Mouse (Mus musculus): ENCODE data around the gene Armc2.

Armc2 gene

GRCm38 (mm10) chr10:42014086-42014485 is 4.2 kb downstream of the Armc2 start:
- DNase-seq (ENCODE audit: low spot score), result no peak

DNA sequence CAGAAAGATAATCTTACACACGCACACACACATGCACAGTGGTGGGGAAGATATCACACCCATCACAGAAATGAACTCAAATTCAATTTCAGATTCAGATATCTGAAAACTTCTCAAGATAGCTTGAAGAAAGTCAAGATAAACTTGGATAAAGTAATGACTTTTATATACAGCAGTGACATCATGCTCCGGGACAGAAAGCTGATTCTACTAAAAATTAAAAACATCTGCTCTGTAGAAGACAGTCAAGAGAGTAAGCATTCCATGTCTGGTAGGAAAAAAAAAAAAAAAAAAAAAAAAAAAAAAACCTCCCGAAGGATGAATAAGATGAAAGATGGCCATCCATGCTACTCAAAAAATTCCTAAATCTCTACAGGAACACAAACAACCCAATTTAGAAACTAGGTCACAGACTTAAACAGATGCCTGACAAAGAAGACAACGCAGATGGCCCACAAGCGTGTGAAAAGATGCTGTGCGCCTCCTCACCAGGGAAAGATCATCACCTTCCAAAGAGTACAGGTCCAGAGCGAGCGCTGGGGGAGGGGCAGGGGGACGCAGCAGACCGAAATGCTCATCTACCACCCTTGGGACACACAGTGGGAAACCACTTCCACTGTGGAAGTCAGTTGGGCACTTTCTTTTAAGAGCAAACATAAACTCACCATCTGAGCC is 7.3 kb downstream of the Armc2 start:
- no peak for DNase-seq (ENCODE audit: low spot score)

- no peak for DNase-seq (ENCODE audit: low spot score)
These were observed 13.0 kb downstream of the Armc2 start for GRCm38 (mm10) chr10:42005259-42005658.

- no peak for DNase-seq (ENCODE audit: low spot score)
These were observed 13.6 kb downstream of the Armc2 start for GRCm38 (mm10) chr10:42004690-42005089.

DNA sequence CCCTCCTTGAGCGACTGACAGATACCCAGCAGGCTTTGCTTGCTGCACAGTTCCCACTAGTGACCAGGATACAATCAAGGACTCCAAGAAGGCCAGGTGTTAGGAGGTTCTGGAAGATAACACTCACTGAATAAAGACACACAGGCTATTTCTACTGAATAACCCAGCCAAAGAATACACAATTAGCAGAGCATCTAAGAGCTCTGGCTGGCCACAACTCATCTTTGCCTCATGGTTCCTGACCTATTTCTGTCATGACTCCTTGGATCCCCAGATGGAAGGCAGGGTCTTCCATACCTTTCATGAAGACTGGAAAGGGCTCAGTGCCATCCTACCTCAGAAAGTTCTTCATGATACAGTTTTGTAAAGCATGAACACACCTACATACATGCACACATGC is 14.2 kb downstream of the Armc2 start:
- DNase-seq (ENCODE audit: low spot score), result no peak

- no peak for DNase-seq (ENCODE audit: low spot score)
These were observed 14.7 kb downstream of the Armc2 start for GRCm38 (mm10) chr10:42003576-42003975.

GRCm38 (mm10) chr10:42002436-42002835 is 15.8 kb downstream of the Armc2 start:
- DNase-seq (ENCODE audit: low spot score), result no peak

GRCm38 (mm10) chr10:42001260-42001659 is 17.0 kb downstream of the Armc2 start:
- no peak for DNase-seq (ENCODE audit: low spot score)

- no peak for DNase-seq (ENCODE audit: low spot score)
These were observed 20.5 kb downstream of the Armc2 start for GRCm38 (mm10) chr10:41997691-41998178.

DNA sequence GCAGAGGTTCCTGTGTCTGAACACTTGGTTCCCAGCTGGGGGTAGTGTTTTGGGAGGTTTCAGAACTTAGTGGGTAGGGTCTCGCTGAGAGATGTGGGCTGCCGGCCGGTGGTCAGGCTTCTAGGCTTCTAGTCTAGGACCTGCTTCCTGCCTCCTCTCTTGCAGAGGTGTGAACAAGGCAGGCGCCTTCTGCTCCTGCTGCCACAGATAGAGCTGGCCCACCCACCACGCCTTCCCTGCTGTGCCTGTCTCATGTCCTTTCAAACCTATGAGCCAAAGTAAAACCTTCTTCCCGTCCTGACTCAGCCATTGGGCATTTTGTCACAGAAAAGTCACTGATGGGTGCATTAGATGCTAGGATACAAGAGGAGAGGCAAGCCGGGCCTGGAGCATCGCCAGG is 22.1 kb downstream of the Armc2 start:
- no peak for DNase-seq (ENCODE audit: low spot score)

DNA sequence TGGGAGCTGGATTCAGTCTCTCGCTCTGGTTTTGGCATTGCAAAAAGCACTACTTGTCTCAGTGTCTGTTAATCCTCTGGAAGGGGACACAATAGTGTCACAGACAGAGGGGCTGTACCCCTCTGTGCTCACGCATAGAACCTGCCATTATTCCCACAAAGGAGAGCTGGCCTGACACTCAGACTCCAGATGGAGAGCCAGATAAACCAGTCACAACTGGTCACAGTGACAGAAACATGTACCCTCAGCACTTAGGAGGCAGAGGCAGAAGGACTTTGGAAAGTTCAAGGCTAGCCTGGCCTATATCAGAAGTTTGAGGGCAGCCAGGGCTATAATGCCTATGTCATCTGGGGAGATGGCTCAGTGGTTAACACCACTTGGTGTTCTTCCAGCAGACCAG is 23.2 kb downstream of the Armc2 start:
- DNase-seq (ENCODE audit: low spot score), result no peak

DNA sequence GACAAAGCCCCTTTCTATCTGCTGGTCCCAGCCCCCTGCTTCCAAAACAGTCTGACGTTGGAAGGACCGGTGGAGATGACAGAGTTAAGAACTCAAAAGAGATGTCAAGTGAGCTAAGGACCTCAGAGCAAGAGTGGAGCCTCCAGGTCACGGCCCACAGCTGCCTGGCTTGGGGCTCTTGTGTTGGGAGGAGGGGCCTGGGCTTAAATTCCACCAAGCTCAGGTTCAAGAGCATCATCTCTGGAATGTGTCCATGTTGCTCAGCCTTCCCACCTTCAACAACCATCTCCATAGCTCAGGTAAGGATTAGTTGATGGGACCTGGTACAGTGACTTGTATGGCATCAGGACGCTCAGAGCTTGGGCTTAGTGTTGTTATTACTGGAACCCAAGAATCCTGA is 23.7 kb downstream of the Armc2 start:
- DNase-seq (ENCODE audit: low spot score), result no peak

GRCm38 (mm10) chr10:41992059-41992440 is 26.2 kb downstream of the Armc2 start:
- no peak for DNase-seq (ENCODE audit: low spot score)

GRCm38 (mm10) chr10:41991364-41992058 is 26.7 kb downstream of the Armc2 start:
- peak; percentile 21 for DNase-seq (ENCODE audit: low spot score)

DNA sequence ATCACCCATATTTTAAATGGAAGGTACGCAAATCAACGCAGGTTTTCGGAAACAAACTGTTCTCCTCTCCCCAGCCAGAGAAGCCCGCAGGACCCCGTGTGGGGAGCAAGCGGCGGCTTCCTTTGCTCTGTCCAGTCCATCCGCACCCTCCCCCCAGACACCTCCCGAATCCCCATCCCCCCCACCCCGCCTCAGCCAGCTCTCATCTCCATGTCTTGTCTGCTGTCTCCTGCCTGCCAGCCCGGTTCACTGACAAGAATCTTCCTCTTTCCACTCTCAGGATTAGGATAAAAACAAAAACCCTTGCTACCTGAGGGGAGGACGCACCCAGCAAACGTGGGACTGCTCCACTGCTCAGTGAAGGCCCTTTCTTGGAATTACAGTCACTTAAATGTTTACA is 27.3 kb downstream of the Armc2 start:
- no peak for DNase-seq (ENCODE audit: low spot score)

DNA sequence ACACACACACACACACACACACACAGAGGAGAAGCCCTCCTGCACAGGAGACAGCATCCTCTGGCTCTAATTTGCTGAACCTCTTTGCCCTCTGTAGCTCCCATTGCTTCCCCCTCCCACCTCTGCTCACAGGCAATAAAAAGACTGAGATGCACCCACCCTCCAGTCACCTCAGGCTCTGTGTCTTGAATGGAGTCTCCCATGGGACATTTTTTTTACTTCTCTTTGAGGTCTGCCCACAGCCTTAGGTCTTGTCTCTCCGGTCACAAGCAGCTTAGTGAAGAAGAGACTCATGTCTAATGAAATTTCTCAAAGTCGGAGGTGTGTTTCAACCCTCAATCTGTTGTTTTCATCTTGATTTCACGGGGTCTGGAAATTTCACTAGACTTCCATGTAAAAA is 29.3 kb downstream of the Armc2 start:
- DNase-seq (ENCODE audit: low spot score), result no peak

DNA sequence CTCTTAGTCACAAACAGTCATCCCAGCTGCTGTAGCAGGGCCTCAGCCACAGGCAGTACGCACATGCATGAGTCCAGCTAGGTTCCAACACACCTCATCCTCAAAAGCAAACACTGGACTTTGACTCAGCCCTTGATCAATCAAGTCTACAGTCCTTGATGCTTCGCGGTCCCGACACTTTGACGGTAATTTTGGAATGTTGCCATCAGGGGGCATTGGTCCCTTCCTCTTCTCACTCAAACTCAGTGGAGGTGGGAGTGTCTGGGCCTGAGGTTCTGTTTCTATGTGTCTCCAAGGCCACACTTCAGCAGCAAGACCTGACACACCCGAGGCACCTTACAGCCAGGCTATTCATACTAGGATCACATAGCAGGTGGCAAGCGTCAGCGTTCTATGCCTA is 32.1 kb downstream of the Armc2 start:
- no peak for DNase-seq (ENCODE audit: low spot score)

DNA sequence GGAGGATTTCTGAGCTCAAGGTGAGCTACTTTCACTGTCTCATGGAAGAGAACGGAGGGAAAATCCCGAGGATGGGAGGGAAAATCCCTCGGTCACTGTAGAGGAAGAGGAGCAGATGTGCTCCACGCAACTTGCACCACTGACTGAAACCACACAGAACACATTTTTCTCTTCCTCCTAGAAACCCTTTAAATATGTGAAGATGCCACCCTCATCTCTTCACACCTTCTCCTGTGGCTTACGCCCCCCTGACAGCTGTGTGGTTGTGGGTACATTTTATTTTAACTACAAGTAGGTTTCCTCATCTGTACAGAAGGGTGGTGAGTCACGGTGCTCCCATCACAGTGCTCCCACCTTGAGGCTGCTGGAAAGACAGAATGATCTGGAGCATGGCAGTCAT is 34.0 kb downstream of the Armc2 start:
- no peak for DNase-seq (ENCODE audit: low spot score)

DNA sequence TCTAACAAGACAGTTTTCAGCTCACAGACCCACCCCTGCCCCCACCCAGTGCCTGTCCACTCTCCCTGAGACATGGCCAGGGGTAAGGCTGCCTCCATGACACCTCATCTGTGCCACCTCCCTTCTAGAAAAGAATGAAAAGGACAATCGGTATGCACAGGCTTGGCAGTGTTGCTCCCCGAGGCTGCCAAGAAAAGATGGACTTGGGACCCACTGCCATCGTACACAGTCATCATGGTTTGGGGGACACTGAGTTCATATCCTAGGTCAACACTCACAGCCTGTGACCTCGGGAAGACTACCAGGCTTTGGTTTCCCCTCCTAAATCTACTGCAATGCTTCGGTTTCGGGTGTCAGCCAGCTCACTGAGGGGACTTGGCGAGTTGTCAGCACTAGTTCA is 35.4 kb downstream of the Armc2 start:
- no peak for DNase-seq (ENCODE audit: low spot score)

- peak; percentile 72 for DNase-seq (ENCODE audit: low spot score)
These were observed 37.4 kb downstream of the Armc2 start for GRCm38 (mm10) chr10:41980772-41981383.

DNA sequence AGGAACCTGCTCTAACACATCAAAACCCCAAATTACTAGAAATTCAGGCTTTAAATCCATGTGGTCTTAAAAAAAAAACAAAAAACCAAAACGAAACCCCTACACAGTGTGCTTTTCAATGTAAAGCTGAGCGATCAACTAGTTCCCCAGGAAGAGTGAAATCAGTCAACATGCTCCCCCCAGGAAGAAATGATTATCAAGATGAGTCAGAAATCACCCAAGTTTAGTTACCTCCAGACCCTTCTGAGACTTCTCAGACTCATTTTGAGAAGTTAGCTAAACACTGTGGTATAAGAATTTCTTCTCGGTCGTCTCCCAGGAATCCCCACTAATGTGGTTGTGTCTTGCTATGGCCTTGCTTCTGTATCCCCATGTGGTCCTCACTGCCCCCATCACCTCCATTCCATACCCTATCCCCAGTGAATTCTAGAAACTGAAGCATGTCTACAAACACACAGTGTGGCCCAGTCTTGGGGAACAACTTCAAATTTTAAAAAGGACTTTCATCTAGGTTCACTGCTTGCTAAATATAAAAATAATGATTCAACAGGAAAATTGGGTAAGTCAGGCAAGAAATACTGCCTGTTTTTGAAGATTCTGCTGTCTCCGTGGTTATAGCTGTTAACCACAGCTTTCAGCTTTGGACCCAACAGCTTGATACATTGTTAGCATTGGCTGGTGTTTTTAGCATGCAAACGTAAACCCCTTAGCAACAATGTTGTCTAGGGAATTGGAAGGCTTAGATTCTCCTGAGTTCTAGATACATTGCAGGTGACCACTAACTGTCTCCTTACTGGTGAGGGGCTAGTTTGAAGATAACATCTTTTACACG is 39.6 kb downstream of the Armc2 start:
- no peak for DNase-seq (ENCODE audit: low spot score)

DNA sequence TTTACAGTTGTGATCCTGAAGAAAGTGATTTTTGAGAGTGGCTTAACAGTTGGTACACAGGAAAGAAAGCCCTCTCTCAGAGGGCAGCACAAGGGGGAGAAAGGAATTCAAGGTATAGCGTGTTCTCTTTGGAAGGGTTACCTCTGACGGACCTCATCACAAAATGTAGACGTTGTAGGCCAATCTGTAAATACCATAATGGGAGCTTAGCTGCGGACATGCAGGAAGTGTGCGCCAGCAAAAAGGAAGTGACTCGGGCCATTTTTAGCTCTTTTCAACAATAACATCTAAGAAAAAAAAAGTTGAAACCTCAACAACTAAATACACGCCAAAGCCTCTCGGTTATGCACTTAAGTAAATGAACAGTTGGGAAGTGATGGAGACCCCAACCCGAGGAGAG is 45.6 kb downstream of the Armc2 start:
- no peak for DNase-seq (ENCODE audit: low spot score)

Data from urinary bladder, postnatal 14 days (tissue).